Mouse (Mus musculus) ES-E14 (cell line): Measurements from ENCODE around the gene Elf1.

Experiments
- HCFC1 ChIP-seq: IDR thresholded peaks from 2 replicates; pipeline ENCODE4 v1.6.1; 2012; ENCODE audit warnings: low read length, inconsistent platforms, borderline replicate concordance; ENCODE audit not compliant: insufficient read depth
- MAFK ChIP-seq: IDR thresholded peaks from 2 replicates; pipeline ENCODE4 v1.6.1; 2014; ENCODE audit warnings: mild to moderate bottlenecking, low read depth, low read length, inconsistent platforms; ENCODE audit not compliant: insufficient read depth

- peak; percentile 79 for TF ChIP-seq MAFK
- no peak for TF ChIP-seq HCFC1
Measured at GRCm38 (mm10) chr14:79481339-79482151, 551 bp downstream of the Elf1 start, which contains the start of gene Wbp4.
